Mouse (Mus musculus): ENCODE results near the gene Glrx2. TPM values are rescaled to one million over a fixed set of nuclear protein-coding genes. Genes with fewer than 3 reads are reported as not detected.

Gene Glrx2
- total RNA-seq (2023; ENCODE audit: inconsistent age): 26.4 to 34.9 TPM (median 30.3 TPM) in 4 replicates

GRCm38 (mm10) chr1:143716038-143716437, at the start of gene Glrx2:
TSS of gene Glrx2 (plus strand) at chr1:143716338.

GRCm38 (mm10) chr1:143702741-143703262, 13.3 kb upstream of the Glrx2 start, which contains the start of gene Cdc73:
TSS of gene Cdc73 (minus strand) at chr1:143702893.

DNA sequence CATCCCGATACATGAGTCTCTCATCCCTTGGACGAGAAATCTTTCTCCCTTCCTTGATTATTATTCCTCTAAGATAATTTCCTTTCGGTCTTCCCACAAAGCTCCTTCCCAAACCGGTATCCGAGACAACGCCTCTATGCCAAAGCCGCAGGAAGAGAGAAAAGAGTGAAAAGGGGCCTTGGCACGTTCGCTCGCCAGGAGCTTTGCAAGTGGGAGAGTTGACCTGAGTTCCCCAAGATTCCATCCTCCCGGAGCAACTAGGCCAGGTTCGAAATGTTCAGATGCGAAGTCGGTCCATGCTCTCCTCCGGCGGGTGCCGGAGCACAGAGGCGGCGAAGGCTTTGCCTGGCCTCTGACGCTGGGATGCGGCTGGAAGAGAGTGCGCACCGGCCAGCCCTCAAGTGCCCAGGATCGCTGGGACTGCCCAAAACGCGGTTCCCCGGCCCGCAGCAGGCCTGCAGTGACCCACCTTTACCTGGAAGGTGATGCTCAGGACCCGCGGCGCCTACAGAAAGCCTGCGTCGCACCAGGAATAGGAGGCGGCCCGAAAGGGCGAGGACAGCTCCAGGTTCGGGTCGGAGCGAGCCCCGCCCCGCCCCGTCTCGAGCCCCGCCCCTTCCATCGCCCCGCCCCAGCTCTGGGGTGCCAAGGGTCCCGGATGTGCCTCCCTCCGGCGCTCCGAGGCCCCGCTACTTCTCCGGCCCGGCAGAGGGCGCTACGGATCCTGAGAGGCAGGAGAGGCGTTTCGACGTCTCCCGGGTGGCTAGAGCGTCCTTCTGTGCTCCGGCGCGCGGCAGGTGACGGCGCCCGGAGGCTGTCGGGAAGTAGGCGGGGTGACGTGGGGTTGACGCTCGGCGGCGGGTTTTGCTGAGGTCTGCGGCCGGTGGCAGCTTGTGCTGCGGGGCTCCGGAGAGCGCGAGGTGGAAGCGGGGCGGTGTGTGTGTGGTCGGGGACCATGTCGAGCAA, 60.6 kb downstream of the Glrx2 start, which contains the start of the genes Trove2 and Uchl5:
Trove2 (minus strand) TSS at position 623 of the 966 bp plus-strand sequence.
Uchl5 (plus strand) TSS at position 827 of the 966 bp plus-strand sequence.

Other genes starting within 250 kb of the Glrx2 start
- not detected in 4 replicates for gene B3galt2, start 75.7 kb upstream of the Glrx2 start, total RNA-seq (2023; ENCODE audit: inconsistent age)
- gene Cdc73, start 13.4 kb upstream of the Glrx2 start, total RNA-seq (2023; ENCODE audit: inconsistent age): 85.9 to 95.7 TPM (median 91.0 TPM) in 4 replicates
- 1.6 to 2.6 TPM (median 2.2 TPM) in 4 replicates for gene Trove2, start 60.7 kb downstream of the Glrx2 start, total RNA-seq (2023; ENCODE audit: inconsistent age)
- 29.1 to 33.6 TPM (median 30.9 TPM) in 4 replicates for gene Uchl5, start 60.9 kb downstream of the Glrx2 start, total RNA-seq (2023; ENCODE audit: inconsistent age)